Mouse (Mus musculus) midbrain, embryonic 16.5 days (tissue): ENCODE measurements at regions not wholly inside any gene's neighbourhood (a gene's known extent, or its start where the extent isn't known, plus 50 kb on each side); places are given as distances from the start of the nearest gene placed in this dataset.

Experiments
- ATAC-seq: fragments of 200-750 bp; cut with Nextera tagmentation; 2 replicates; pipeline ENCODE4 v1.8.0; 2017; ENCODE audit warnings: moderate TSS enrichment
- H3K27ac ChIP-seq: fragments of 300-500 bp; sonication (generic); 2 replicates; pipeline ENCODE4 v1.5.1; 2014; ENCODE audit warnings: mild to moderate bottlenecking, low read length, mixed read lengths
- H3K27me3 ChIP-seq: fragments of 300-500 bp; sonication (generic); 2 replicates; pipeline ENCODE4 v1.6.1; 2014; ENCODE audit warnings: low read depth, low read length, mixed read lengths; ENCODE audit not compliant: control insufficient read depth, insufficient read depth
- H3K36me3 ChIP-seq: fragments of 300-500 bp; sonication (generic); 2 replicates; pipeline ENCODE4 v1.6.1; 2014; ENCODE audit warnings: mild to moderate bottlenecking, low read length, moderate library complexity, mixed read lengths; ENCODE audit not compliant: control insufficient read depth, insufficient read depth
- H3K4me1 ChIP-seq: fragments of 300-500 bp; sonication (generic); 2 replicates; pipeline ENCODE4 v1.6.1; 2014; ENCODE audit warnings: mild to moderate bottlenecking, low read length, mixed read lengths; ENCODE audit not compliant: control insufficient read depth, insufficient read depth
- H3K4me2 ChIP-seq: fragments of 300-500 bp; sonication (generic); 2 replicates; pipeline ENCODE4 v1.6.1; 2014; ENCODE audit warnings: mild to moderate bottlenecking, low read length, mixed read lengths
- H3K4me3 ChIP-seq: fragments of 300-500 bp; sonication (generic); 2 replicates; pipeline ENCODE4 v1.5.1; 2014; ENCODE audit warnings: low read depth, mild to moderate bottlenecking, low read length, moderate library complexity, mixed read lengths
- H3K9ac ChIP-seq: fragments of 300-500 bp; sonication (generic); 2 replicates; pipeline ENCODE4 v1.6.1; 2014; ENCODE audit warnings: low read depth, low read length, mixed read lengths
- H3K9me3 ChIP-seq: fragments of 300-500 bp; sonication (generic); replicated peaks from 2 replicates; pipeline ENCODE4 v1.6.1; 2014; ENCODE audit warnings: mild to moderate bottlenecking, low read length, mixed read lengths; ENCODE audit not compliant: control insufficient read depth, poor library complexity, severe bottlenecking
- WGBS: fragments of 180-500 bp; shearing (Covaris S2); extraction: QIAGEN DNeasy Blood & Tissue Kit; methylation state at CpG from one replicate; pipeline ENCODE4 v1.1.7; 2014; 5-methylcytosine and 5-hydroxymethylcytosine counted together

DNA sequence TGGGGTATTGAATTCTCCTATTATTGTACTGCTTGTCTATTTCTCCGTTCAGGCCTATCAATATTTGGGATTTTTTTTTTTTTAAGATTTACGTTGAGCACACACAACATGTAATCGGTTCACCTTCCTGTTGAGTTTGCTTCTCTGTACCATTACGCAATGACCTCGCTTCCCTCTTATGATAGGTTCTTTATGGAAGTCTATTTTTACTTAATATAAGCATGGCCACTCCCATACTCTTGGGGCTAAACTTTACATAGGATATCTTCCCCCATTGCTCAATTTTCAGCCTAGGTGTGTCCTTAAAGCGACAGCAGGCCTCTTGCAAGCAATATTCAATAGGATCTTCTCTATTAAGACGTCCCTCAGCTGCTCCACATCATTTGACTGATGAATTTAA lies 544.7 kb upstream of the Tbx3 start:
- no peak overlapping the region for H3K4me2 ChIP-seq
- no peak overlapping the region for H3K9ac ChIP-seq
- no peak overlapping the region for H3K4me3 ChIP-seq
- no peak for ATAC-seq
- no peaks in the 10 kb centered on the region for H3K4me1 ChIP-seq
- no peak overlapping the region for H3K27ac ChIP-seq
- no peaks in the 10 kb centered on the region for H3K36me3 ChIP-seq
- no peaks in the 10 kb centered on the region for H3K27me3 ChIP-seq
- WGBS, result 92% methylated on average over 7 of the region's 7 CpGs
- no peaks in the 10 kb centered on the region for H3K9me3 ChIP-seq

DNA sequence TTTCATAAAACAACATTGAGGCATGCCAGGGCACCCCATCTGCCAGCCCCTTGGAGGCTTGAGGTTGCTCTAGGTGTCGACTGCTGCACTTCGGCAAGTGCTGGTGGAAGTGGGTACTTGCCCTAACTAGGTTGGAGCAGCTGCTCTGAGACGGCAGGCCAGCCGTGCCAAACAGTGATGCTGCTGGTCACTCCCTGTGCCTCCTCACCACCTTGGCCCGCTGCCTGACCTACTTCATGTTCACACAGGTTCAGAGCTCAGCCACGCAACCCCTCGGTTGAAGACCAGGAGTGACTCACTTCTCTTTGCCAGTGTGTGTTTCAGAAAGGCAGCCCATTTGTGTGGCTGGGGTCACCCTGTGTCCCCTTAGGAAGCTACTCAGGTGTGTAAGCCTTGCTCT lies 540.3 kb upstream of the Tbx3 start:
- Histone ChIP-seq H3K36me3 (no peaks in the 10 kb centered on the region), H3K4me2 (no peak overlapping the region), H3K27me3 (no peaks in the 10 kb centered on the region), H3K9ac (no peak overlapping the region), H3K4me3 (no peak overlapping the region), H3K27ac (no peak overlapping the region), H3K9me3 (no peaks in the 10 kb centered on the region), H3K4me1 (no peaks in the 10 kb centered on the region; the same call in 1 of the 2 replicates)
- no peak for ATAC-seq
- 92% methylated on average over 7 of the region's 7 CpGs for WGBS

- ATAC-seq, result no peak
- Histone ChIP-seq H3K9me3 (no peaks in the 10 kb centered on the region), H3K4me3 (no peak overlapping the region), H3K27me3 (no peaks in the 10 kb centered on the region), H3K4me1 (no peaks in the 10 kb centered on the region; the same call in 1 of the 2 replicates), H3K27ac (no peak overlapping the region), H3K36me3 (no peaks in the 10 kb centered on the region), H3K9ac (no peak overlapping the region), H3K4me2 (no peak overlapping the region)
- 64% methylated on average over 10 of the region's 10 CpGs for WGBS
Measured at GRCm38 (mm10) chr5:119131461-119131860, 539.0 kb upstream of the Tbx3 start.

DNA sequence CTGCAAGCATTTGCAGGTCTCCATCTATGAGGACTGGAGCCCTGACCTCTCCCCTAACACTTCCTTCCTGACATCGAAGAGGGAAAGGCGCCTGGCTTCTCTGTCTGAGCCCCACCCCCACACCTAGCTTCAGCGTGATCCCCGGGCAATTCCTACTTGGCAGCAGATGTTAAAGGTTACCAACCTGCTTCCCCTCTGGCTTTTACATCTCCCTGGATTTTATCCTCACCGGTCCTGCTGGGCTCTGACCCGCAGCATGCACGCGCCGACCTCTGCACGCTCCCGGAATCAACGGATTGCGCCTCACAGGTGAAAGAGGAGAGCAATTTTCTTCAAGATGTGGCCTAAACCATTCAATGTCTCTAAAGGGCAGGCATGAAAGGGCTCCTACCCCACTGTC lies 537.1 kb upstream of the Tbx3 start:
- Histone ChIP-seq H3K36me3 (no peaks in the 10 kb centered on the region), H3K9me3 (no peaks in the 10 kb centered on the region), H3K27ac (no peak overlapping the region), H3K4me3 (no peak overlapping the region), H3K4me2 (no peak overlapping the region), H3K27me3 (no peaks in the 10 kb centered on the region), H3K9ac (no peak overlapping the region), H3K4me1 (peaks cover 1% of the 10 kb centered on the region; the same call in 1 of the 2 replicates)
- ATAC-seq, result no peak
- WGBS, result 48% methylated on average over 13 of the region's 13 CpGs

DNA sequence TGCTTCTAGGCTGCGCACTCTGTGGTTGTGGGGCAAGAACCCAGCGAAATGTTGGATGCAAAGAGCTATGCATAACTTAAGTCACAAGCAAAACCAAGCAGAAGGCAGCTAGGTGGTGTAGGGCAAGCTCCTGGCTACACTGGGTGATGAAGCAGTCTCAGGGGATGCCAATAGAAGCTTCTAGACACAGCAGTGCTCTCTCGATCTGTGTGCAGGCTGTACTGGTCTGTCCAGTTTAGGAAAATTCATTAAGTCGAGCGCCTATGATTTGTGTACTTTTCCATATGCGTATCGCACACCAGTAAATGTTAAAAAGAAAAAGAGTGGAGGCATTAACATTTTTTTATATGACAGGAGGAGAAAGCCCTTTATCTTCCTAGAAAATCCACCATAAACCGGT lies 533.6 kb upstream of the Tbx3 start:
- Histone ChIP-seq H3K4me2 (no peak overlapping the region), H3K27ac (no peak overlapping the region), H3K9me3 (no peaks in the 10 kb centered on the region), H3K9ac (no peak overlapping the region), H3K4me3 (no peak overlapping the region), H3K36me3 (no peaks in the 10 kb centered on the region), H3K4me1 (peaks cover 2% of the 10 kb centered on the region; the same call in 1 of the 2 replicates), H3K27me3 (no peaks in the 10 kb centered on the region)
- no peak for ATAC-seq
- 86% methylated on average over 8 of the region's 8 CpGs for WGBS

DNA sequence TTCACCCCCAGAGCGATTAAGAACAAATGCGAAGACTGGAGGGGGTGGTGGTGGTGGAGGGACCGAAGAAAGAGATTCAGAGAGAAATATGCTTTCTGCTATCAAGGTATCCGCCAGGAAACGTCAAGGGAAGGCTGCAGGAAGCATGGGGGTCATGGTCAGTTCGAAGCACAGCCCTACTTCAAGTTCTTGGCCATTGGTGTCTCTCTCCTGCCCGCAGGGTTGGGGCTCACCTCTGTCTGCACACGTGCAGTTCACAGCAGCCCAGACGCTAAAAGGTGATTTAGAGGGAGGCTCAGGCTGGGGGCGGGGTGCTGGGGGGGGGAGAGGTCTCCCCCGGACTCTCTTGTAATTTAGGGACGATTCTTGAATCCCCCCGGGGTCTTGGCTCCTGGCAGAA lies 533.1 kb upstream of the Tbx3 start:
- WGBS, result 75% methylated on average over 13 of the region's 13 CpGs
- no peaks in the 10 kb centered on the region for H3K36me3 ChIP-seq
- H3K9me3 ChIP-seq, result no peaks in the 10 kb centered on the region
- H3K4me3 ChIP-seq, result no peak overlapping the region
- H3K27ac ChIP-seq, result no peak overlapping the region
- no peaks in the 10 kb centered on the region for H3K27me3 ChIP-seq
- no peak for ATAC-seq
- H3K4me1 ChIP-seq, result peaks cover 2% of the 10 kb centered on the region; the same call in 1 of the 2 replicates
- no peak overlapping the region for H3K9ac ChIP-seq
- H3K4me2 ChIP-seq, result no peak overlapping the region

DNA sequence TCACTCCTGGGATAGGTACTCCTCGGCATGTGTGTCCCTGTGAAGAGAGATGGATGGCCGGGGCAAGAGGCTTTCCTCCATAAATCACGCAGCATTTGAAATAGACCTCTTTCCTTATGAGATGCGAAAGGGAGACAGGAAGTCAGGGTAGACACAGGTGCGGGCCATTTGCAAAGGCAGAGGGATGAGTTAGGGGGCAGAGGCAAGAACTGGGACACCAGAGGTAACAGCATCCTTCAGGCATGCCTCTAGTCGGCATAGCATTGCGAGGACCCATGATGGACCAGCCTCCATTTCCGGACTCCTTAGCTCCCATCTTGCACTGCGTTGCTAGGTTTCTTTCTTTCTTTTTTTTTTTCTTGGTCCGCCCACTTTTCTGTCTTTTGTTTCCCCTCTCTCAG lies 532.6 kb upstream of the Tbx3 start:
- Histone ChIP-seq H3K4me2 (no peak overlapping the region), H3K27me3 (no peaks in the 10 kb centered on the region), H3K4me1 (peaks cover 2% of the 10 kb centered on the region; the same call in 1 of the 2 replicates), H3K27ac (no peak overlapping the region), H3K36me3 (no peaks in the 10 kb centered on the region), H3K9me3 (no peaks in the 10 kb centered on the region), H3K4me3 (no peak overlapping the region), H3K9ac (no peak overlapping the region)
- no peak for ATAC-seq
- WGBS, result 66% methylated on average over 10 of the region's 10 CpGs

- 22% methylated on average over 14 of the region's 14 CpGs for WGBS
Measured at GRCm38 (mm10) chr5:119138293-119138692, 532.2 kb upstream of the Tbx3 start.

DNA sequence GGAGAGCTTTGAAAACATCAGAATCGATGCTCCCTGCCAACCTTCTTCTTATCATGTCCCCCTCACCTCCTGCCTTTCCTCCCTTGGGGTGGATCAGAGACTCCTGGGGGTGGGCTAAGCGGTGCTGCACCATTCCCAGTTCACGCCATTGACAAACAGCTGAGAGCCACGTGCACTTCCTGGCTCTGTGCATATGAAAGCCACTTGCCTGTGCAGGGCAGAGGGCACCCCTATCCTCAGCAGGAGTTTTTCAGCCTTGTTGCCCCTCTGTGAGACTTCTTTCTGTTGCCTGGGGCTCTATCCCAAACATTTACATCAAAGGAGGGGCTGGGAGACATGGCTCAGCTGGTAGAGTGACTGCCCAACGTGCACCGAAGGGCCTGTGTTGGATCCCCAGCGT lies 531.1 kb upstream of the Tbx3 start:
- H3K9me3 ChIP-seq, result no peaks in the 10 kb centered on the region

More at GRCm38 (mm10) chr5:119138293-119138692, 532.2 kb upstream of the Tbx3 start:
- Histone ChIP-seq H3K9me3 (no peaks in the 10 kb centered on the region), H3K4me3 (no peak overlapping the region), H3K36me3 (no peaks in the 10 kb centered on the region), H3K9ac (no peak overlapping the region), H3K27ac (no peak overlapping the region), H3K4me2 (no peak overlapping the region), H3K27me3 (no peaks in the 10 kb centered on the region), H3K4me1 (peaks cover 2% of the 10 kb centered on the region; the same call in 1 of the 2 replicates)
- ATAC-seq, result no peak

More for the DNA sequence above, 531.1 kb upstream of the Tbx3 start:
- H3K27ac ChIP-seq, result no peak overlapping the region
- H3K9ac ChIP-seq, result no peak overlapping the region
- 26% methylated on average over 7 of the region's 7 CpGs for WGBS
- no peaks in the 10 kb centered on the region for H3K36me3 ChIP-seq
- no peak for ATAC-seq
- no peak overlapping the region for H3K4me3 ChIP-seq
- no peaks in the 10 kb centered on the region for H3K27me3 ChIP-seq
- H3K4me2 ChIP-seq, result no peak overlapping the region
- peaks cover 2% of the 10 kb centered on the region; the same call in 1 of the 2 replicates for H3K4me1 ChIP-seq
